Mouse (Mus musculus) lung, embryonic 16.5 days (tissue): ENCODE measurements at regions not wholly inside any gene's neighbourhood (a gene's known extent, or its start where the extent isn't known, plus 50 kb on each side); places are given as distances from the start of the nearest gene placed in this dataset.

Experiments
- ATAC-seq: fragments of 200-750 bp; cut with Nextera tagmentation; 2 replicates; pipeline ENCODE4 v1.8.0; 2017; ENCODE audit warnings: low read depth, mild to moderate bottlenecking, moderate library complexity
- H3K27ac ChIP-seq: fragments of 300-500 bp; sonication (generic); 2 replicates; pipeline ENCODE4 v1.5.1; 2014; ENCODE audit warnings: mild to moderate bottlenecking, control low read depth, low read length
- H3K27me3 ChIP-seq: fragments of 300-500 bp; sonication (generic); 2 replicates; pipeline ENCODE4 v1.6.1; 2014; ENCODE audit warnings: low read depth, low read length, mixed read lengths; ENCODE audit not compliant: control insufficient read depth, insufficient read depth
- H3K36me3 ChIP-seq: fragments of 300-500 bp; sonication (generic); 2 replicates; pipeline ENCODE4 v1.6.1; 2014; ENCODE audit warnings: low read length; ENCODE audit not compliant: control insufficient read depth, insufficient read depth
- H3K4me1 ChIP-seq: fragments of 300-500 bp; sonication (generic); replicated peaks from 2 replicates; pipeline ENCODE4 v1.6.1; 2014; ENCODE audit warnings: low read length, mixed read lengths; ENCODE audit not compliant: control insufficient read depth, insufficient read depth
- H3K4me2 ChIP-seq: fragments of 300-500 bp; sonication (generic); 2 replicates; pipeline ENCODE4 v1.6.1; 2014; ENCODE audit warnings: low read depth, low read length, control low read depth
- H3K4me3 ChIP-seq: fragments of 300-500 bp; sonication (generic); 2 replicates; pipeline ENCODE4 v1.5.1; 2014; ENCODE audit warnings: mild to moderate bottlenecking, low read length, control low read depth
- H3K9ac ChIP-seq: fragments of 300-500 bp; sonication (generic); 2 replicates; pipeline ENCODE4 v1.6.1; 2014; ENCODE audit warnings: low read length, control low read depth
- H3K9me3 ChIP-seq: fragments of 300-500 bp; sonication (generic); 2 replicates; pipeline ENCODE4 v1.6.1; 2016; ENCODE audit warnings: low read length; ENCODE audit not compliant: control insufficient read depth
- WGBS: fragments of 180-500 bp; shearing (Covaris S2); extraction: QIAGEN DNeasy Blood & Tissue Kit; methylation state at CpG from one replicate; pipeline ENCODE4 v1.1.7; 2014; 5-methylcytosine and 5-hydroxymethylcytosine counted together

DNA sequence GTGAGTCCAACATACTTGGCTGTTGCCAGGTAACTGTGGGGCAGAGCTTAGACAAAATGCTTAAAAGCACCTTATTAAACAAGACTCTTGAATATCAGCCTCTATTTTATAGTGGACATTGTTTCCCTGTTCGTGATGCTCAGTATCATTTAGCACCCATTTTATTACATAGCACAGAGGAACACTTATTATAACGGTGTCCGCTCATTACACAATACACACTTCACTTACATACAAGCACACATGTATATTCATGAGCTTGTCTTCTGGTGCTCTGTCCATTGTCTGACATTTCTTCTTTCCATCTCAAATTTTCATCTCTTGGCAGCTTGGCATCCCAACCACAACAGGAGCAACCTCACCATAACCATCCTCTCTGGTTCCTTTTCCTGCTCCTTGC, 475.5 kb upstream of the A830018L16Rik start:
- no peak overlapping the region for H3K27ac ChIP-seq
- WGBS: 82% methylated on average over 3 of the region's 3 CpGs
- H3K27me3 ChIP-seq: no peaks in the 10 kb centered on the region
- no peaks in the 10 kb centered on the region for H3K36me3 ChIP-seq
- H3K4me2 ChIP-seq: no peak overlapping the region
- no peak for ATAC-seq
- no peaks in the 10 kb centered on the region for H3K4me1 ChIP-seq
- no peaks in the 10 kb centered on the region for H3K9me3 ChIP-seq
- H3K4me3 ChIP-seq: no peak overlapping the region
- H3K9ac ChIP-seq: no peak overlapping the region

DNA sequence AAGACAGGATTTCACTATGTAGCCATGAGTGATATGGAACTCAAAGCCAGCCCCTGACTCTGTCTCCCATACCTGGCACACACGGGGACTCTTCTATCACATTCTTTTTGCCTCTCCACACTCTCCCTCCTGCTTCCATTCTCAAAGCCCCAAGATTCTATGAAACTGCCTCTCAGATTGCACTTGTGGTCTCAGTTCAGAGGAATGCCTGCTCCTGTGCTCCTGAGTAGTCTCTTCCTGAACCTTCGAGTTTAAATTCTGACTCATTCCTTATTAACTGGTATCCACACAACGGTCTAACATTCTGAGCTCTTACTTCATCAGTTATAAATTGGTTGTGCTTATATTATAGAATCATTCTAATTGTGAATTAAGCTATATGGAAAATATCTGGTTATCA, 473.6 kb upstream of the A830018L16Rik start:
- Histone ChIP-seq H3K27ac (no peak overlapping the region), H3K9ac (no peak overlapping the region), H3K4me2 (no peak overlapping the region), H3K4me1 (no peaks in the 10 kb centered on the region), H3K27me3 (no peaks in the 10 kb centered on the region), H3K4me3 (no peak overlapping the region), H3K36me3 (no peaks in the 10 kb centered on the region), H3K9me3 (no peaks in the 10 kb centered on the region)
- no peak for ATAC-seq
- 51% methylated on average over 3 of the region's 3 CpGs for WGBS

DNA sequence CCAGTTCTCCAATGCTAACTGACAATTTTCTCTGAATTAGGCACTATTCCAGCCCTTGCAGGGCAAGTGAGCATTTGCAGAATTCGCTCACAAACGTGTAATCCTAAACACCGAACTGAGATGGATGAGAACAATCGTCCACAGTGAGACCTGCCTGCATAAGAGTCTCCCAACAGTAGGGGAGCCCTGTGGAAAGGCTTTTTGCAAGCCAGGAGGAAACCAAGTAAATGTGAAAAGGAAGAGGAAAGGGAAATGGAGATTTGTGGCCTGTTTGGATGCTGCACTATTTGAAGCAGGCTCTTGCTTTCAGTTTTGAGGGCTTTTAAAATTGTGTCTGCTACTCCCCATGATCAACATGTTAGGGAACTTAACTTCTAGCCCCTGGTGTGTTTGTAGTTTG, 470.9 kb upstream of the A830018L16Rik start:
- no peak overlapping the region for H3K9ac ChIP-seq
- 35% methylated on average over 4 of the region's 4 CpGs for WGBS
- ATAC-seq: no peak

More for the DNA sequence above, 470.9 kb upstream of the A830018L16Rik start:
- H3K9me3 ChIP-seq: no peaks in the 10 kb centered on the region
- no peak overlapping the region for H3K4me3 ChIP-seq
- no peak overlapping the region for H3K4me2 ChIP-seq
- H3K27me3 ChIP-seq: no peaks in the 10 kb centered on the region
- H3K27ac ChIP-seq: no peak overlapping the region
- H3K4me1 ChIP-seq: no peaks in the 10 kb centered on the region
- no peaks in the 10 kb centered on the region for H3K36me3 ChIP-seq
